Mouse (Mus musculus): ENCODE results near the gene Triobp. TPM values are rescaled to one million over a fixed set of nuclear protein-coding genes. Genes with fewer than 3 reads are reported as not detected.

The Triobp gene
- polyA plus RNA-seq, 1 experiment from 2014 or later = 53.7 TPM

DNA sequence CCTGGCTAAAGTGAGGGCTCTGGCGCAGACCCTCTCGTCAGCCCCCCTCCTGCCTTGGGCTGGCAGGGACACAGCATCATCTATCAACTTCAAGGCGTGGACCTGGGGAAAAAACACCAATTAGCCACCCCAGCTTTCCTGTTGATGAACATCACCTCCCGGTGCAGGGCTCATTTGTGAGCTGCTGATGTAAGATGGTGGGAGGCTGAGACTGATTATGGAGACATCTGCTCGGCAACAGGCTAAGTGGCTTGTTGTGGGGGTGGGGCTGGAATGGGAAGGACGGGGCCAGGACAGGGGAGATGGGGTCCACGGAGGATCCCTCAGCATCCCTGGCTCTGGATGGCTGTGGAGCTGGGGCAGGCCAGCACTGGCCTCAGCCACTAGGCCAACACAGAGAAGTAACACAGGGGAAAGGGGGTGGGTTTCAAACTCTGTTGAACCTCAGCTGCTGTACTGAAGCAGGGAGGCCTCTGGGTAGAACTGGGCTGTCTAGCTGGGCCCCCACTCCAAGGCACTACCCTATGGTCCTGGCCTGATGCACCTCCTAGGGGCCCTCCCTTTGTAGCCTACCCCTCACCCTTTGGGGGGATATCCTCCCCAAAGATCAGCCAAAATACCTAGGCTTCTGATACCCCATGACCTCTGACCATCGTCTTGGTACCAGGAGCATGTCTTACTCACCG lies 102.8 kb downstream of the Triobp start:
- no peak overlapping the region for H3K9ac ChIP-seq (ENCODE audit: low read length)
- 58% methylated on average over 9 of the region's 9 CpGs for WGBS
- ATAC-seq (replicated peaks; ENCODE audit: extremely low read depth, insufficient read depth, low FRiP score) = 0 out of 2 replicates have a peak, but pooled peaks have one; percentile 29
- no peak overlapping the region for H3K4me2 ChIP-seq (ENCODE audit: low read depth, low read length)
- H3K27me3 ChIP-seq (ENCODE audit: control insufficient read depth, insufficient read depth, low read length) = 0 out of 2 replicates have a peak, but pooled peaks cover 2% of the 10 kb centered on the region
- H3K27ac ChIP-seq (ENCODE audit: low read length) = no peak overlapping the region
- H3K4me3 ChIP-seq (ENCODE audit: low read length) = no peak overlapping the region
- peaks cover 28% of the 10 kb centered on the region for H3K36me3 ChIP-seq (ENCODE audit: control insufficient read depth, insufficient read depth)
- no peaks in the 10 kb centered on the region for H3K9me3 ChIP-seq (replicated peaks; ENCODE audit: control insufficient read depth, low read length)
- H3K4me1 ChIP-seq (ENCODE audit: control insufficient read depth, insufficient read depth, low read length) = no peaks in the 10 kb centered on the region

DNA sequence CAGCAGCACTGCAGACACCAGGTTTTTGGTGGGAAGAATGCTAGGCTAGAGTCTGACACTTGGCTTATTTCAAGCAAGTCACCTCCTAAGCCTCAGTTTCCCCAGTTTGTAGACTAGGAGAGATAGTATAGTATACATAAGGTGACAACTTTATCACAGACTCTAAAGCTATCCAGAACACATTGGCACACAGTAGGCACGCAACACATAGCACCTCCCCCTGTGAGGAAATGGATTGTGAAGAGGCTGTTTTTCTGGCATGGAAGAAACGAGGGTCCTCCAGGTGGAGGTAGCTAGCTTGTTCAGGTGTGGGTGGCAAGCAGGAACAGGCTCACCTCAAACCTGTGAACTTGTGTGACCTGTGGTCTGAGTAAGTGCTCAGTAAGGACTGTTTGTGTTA lies 103.4 kb downstream of the Triobp start:
- no peak for ATAC-seq (replicated peaks; ENCODE audit: extremely low read depth, insufficient read depth, low FRiP score)
- no peak overlapping the region for H3K4me2 ChIP-seq (ENCODE audit: low read depth, low read length)
- no peaks in the 10 kb centered on the region for H3K4me1 ChIP-seq (ENCODE audit: control insufficient read depth, insufficient read depth, low read length)
- H3K27ac ChIP-seq (ENCODE audit: low read length) = no peak overlapping the region
- H3K36me3 ChIP-seq (ENCODE audit: control insufficient read depth, insufficient read depth) = peaks cover 35% of the 10 kb centered on the region
- H3K27me3 ChIP-seq (ENCODE audit: control insufficient read depth, insufficient read depth, low read length) = 0 out of 2 replicates have a peak, but pooled peaks cover 2% of the 10 kb centered on the region
- no peaks in the 10 kb centered on the region for H3K9me3 ChIP-seq (replicated peaks; ENCODE audit: control insufficient read depth, low read length)
- H3K9ac ChIP-seq (ENCODE audit: low read length) = no peak overlapping the region
- 71% methylated on average over 2 of the region's 2 CpGs for WGBS
- H3K4me3 ChIP-seq (ENCODE audit: low read length) = no peak overlapping the region

DNA sequence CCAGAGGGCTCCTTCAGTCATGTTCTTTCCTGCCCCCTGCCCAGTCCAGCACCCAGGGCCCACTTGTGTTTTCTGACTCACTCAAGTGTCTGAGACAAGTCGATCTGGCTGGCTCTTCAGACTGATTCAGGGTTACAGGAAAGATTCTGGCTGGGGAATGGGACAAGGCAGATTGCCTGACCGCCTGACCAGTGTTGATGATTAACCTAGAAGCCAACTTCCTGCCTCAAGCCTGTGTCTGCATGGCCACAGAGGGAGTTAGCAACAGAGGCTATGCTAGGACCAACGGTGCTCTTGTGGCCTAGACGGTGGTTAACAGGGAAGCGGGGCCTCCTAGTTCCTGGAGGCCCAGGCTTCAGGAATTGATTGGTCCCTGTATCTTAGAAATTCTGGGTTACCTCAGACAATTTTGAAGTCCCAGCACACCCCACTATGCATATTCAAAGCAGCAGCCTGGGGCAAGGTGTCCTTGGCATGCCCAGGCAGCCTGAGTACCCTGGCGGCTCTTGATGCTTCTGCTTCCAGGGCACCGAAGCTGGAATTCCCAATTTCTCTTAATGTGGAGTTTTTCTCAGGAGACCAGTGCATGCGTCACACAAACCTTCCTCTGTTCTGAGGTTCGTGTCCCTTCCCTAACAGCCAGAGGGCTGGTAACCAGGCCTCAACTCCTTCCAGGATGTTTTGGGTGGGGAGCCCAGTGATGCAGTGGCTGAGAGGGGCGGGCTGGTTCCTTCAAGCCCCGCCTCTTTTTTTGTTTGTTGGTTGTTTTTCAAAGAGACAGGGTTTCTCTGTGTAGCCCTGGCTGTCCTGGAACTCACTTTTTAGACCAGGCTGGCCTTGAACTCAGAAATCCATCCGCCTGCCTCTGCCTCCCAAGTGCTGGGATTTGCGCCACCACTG lies 104.2 kb downstream of the Triobp start:
- Histone ChIP-seq H3K9ac (ENCODE audit: low read length) (no peak overlapping the region), H3K4me3 (ENCODE audit: low read length) (no peak overlapping the region), H3K36me3 (ENCODE audit: control insufficient read depth, insufficient read depth) (peaks cover 42% of the 10 kb centered on the region), H3K27ac (ENCODE audit: low read length) (no peak overlapping the region), H3K4me2 (ENCODE audit: low read depth, low read length) (no peak overlapping the region), H3K4me1 (ENCODE audit: control insufficient read depth, insufficient read depth, low read length) (no peaks in the 10 kb centered on the region), H3K27me3 (ENCODE audit: control insufficient read depth, insufficient read depth, low read length) (0 out of 2 replicates have a peak, but pooled peaks cover 2% of the 10 kb centered on the region), H3K9me3 (replicated peaks; ENCODE audit: control insufficient read depth, low read length) (no peaks in the 10 kb centered on the region)
- ATAC-seq (replicated peaks; ENCODE audit: extremely low read depth, insufficient read depth, low FRiP score) = no peak
- 68% methylated on average over 13 of the region's 13 CpGs for whole genome bisulfite sequencing

DNA sequence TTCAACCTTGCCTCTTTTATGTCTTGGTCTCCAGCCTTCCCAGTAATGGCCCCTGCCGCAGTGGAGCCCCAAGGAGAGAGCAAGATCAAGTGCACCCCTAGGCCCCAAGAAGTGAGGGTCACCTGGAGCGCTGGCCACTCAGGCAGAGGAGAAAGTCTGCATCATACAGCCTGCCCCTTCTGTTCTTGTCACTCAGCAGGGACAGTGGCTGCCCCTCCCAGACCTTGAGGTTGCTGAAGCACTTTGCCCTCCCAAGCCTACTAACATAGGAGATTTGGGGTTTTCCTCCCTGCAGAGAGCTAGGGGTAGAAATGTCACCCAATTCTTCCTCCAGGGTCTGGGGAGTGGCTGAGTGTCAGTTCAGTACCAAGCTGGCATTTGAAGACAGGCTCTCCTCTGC lies 104.8 kb downstream of the Triobp start:
- peaks cover 42% of the 10 kb centered on the region for H3K36me3 ChIP-seq (ENCODE audit: control insufficient read depth, insufficient read depth)
- H3K4me1 ChIP-seq (ENCODE audit: control insufficient read depth, insufficient read depth, low read length) = no peaks in the 10 kb centered on the region
- no peak overlapping the region for H3K27ac ChIP-seq (ENCODE audit: low read length)
- no peak overlapping the region for H3K4me3 ChIP-seq (ENCODE audit: low read length)
- H3K4me2 ChIP-seq (ENCODE audit: low read depth, low read length) = no peak overlapping the region
- 0 out of 2 replicates have a peak, but pooled peaks cover 2% of the 10 kb centered on the region for H3K27me3 ChIP-seq (ENCODE audit: control insufficient read depth, insufficient read depth, low read length)
- WGBS = 82% methylated on average over 2 of the region's 2 CpGs
- ATAC-seq (replicated peaks; ENCODE audit: extremely low read depth, insufficient read depth, low FRiP score) = no peak
- H3K9me3 ChIP-seq (replicated peaks; ENCODE audit: control insufficient read depth, low read length) = no peaks in the 10 kb centered on the region
- H3K9ac ChIP-seq (ENCODE audit: low read length) = no peak overlapping the region

Small RNA genes within 50 kb of the gene (microRNA-seq; reads per million reads assigned to microRNA genes)
- gene Mir6956 = not detected

Other genes with a start within 250 kb of the Triobp start
- 0.16 and 0.55 TPM in 2 replicates for gene Elfn2, start 229.0 kb upstream of the Triobp start, polyA plus RNA-seq (2015; fragmentation: Nextera tagmentation; extraction: Ambion mirVana)
- 19.6 and 19.8 TPM in 2 replicates for gene Mfng, start 174.2 kb upstream of the Triobp start, polyA plus RNA-seq (2015; fragmentation: Nextera tagmentation; extraction: Ambion mirVana)
- 6.3 and 7.4 TPM in 2 replicates for gene Card10, start 144.7 kb upstream of the Triobp start, polyA plus RNA-seq (2015; fragmentation: Nextera tagmentation; extraction: Ambion mirVana)
- gene Cdc42ep1, start 105.1 kb upstream of the Triobp start, polyA plus RNA-seq (2015; fragmentation: Nextera tagmentation; extraction: Ambion mirVana) = 29.4 and 38.7 TPM in 2 replicates
- gene Lgals2, start 92.2 kb upstream of the Triobp start, polyA plus RNA-seq (2015; fragmentation: Nextera tagmentation; extraction: Ambion mirVana) = 2.2 TPM in 1 of 2 replicates, not detected in the other
- gene Gga1, start 70.5 kb upstream of the Triobp start, polyA plus RNA-seq (2015; fragmentation: Nextera tagmentation; extraction: Ambion mirVana) = 44.9 and 48.9 TPM in 2 replicates
- 0.20 and 0.41 TPM in 2 replicates for gene Gm49510, start 48.1 kb upstream of the Triobp start, polyA plus RNA-seq (2015; fragmentation: Nextera tagmentation; extraction: Ambion mirVana)
- gene Sh3bp1, start 48.0 kb upstream of the Triobp start, polyA plus RNA-seq (2015; fragmentation: Nextera tagmentation; extraction: Ambion mirVana) = 19.8 and 20.0 TPM in 2 replicates
- 16.9 and 18.3 TPM in 2 replicates for gene Pdxp, start 33.8 kb upstream of the Triobp start, polyA plus RNA-seq (2015; fragmentation: Nextera tagmentation; extraction: Ambion mirVana)
- 718 and 722 TPM in 2 replicates for gene Lgals1, start 21.0 kb upstream of the Triobp start, polyA plus RNA-seq (2015; fragmentation: Nextera tagmentation; extraction: Ambion mirVana)
- gene Nol12, start 12.8 kb upstream of the Triobp start, polyA plus RNA-seq (2015; fragmentation: Nextera tagmentation; extraction: Ambion mirVana) = 28.3 and 33.7 TPM in 2 replicates
- 301 and 315 TPM in 2 replicates for gene H1f0, start 80.7 kb downstream of the Triobp start, polyA plus RNA-seq (2015; fragmentation: Nextera tagmentation; extraction: Ambion mirVana)
- not detected in 2 replicates for gene Galr3, start 94.2 kb downstream of the Triobp start, polyA plus RNA-seq (2015; fragmentation: Nextera tagmentation; extraction: Ambion mirVana)
- 28.4 and 28.5 TPM in 2 replicates for gene Ankrd54, start 115.2 kb downstream of the Triobp start, polyA plus RNA-seq (2015; fragmentation: Nextera tagmentation; extraction: Ambion mirVana)
- 151 and 161 TPM in 2 replicates for gene Eif3l, start 127.5 kb downstream of the Triobp start, polyA plus RNA-seq (2015; fragmentation: Nextera tagmentation; extraction: Ambion mirVana)
- gene Micall1, start 161.2 kb downstream of the Triobp start, polyA plus RNA-seq (2015; fragmentation: Nextera tagmentation; extraction: Ambion mirVana) = 21.1 and 23.2 TPM in 2 replicates
- gene Polr2f, start 193.3 kb downstream of the Triobp start, polyA plus RNA-seq (2015; fragmentation: Nextera tagmentation; extraction: Ambion mirVana) = 222 and 262 TPM in 2 replicates
- gene 1700088E04Rik, start 193.5 kb downstream of the Triobp start, polyA plus RNA-seq (2015; fragmentation: Nextera tagmentation; extraction: Ambion mirVana) = 11.0 and 12.0 TPM in 2 replicates
- gene Sox10, start 217.5 kb downstream of the Triobp start, polyA plus RNA-seq (2015; fragmentation: Nextera tagmentation; extraction: Ambion mirVana) = 0.39 and 0.59 TPM in 2 replicates

All from heart, embryonic 16.5 days (tissue).